Mouse (Mus musculus) ES-E14 (cell line): Measurements from ENCODE around the gene Kat14. TPM values are rescaled to one million over a fixed set of nuclear protein-coding genes. Genes with fewer than 3 reads are reported as not detected.
A peak's percentile ranks its signal among the peaks of the same experiment; 100 is the strongest.

Experiments
- DNase-seq: peaks from one replicate; pipeline ENCODE4 v3.0.0-alpha.2; 2013; ENCODE audit warnings: low read depth, low spot score
- H3K27ac ChIP-seq: 2 replicates; pipeline ENCODE4 v1.5.1; 2012; ENCODE audit warnings: low read depth, mild to moderate bottlenecking, low read length, moderate library complexity, mixed read lengths; ENCODE audit not compliant: poor library complexity, insufficient read depth, severe bottlenecking
- H3K36me3 ChIP-seq: 2 replicates; pipeline ENCODE4 v1.6.1; 2012; ENCODE audit warnings: mild to moderate bottlenecking, low read length, moderate library complexity, mixed read lengths; ENCODE audit not compliant: control insufficient read depth, poor library complexity, insufficient read depth, severe bottlenecking
- H3K4me1 ChIP-seq, 2 experiments: fragments of 150-350 bp in 1 of 2; sonication (generic) in 1 of 2; 2 replicates each; pipeline ENCODE4 v1.6.1; 2012; ENCODE audit warnings: low read length in 2 of 2, mild to moderate bottlenecking in 1 of 2, mixed read lengths in 1 of 2; ENCODE audit not compliant: control insufficient read depth in 2 of 2, insufficient read depth in 2 of 2, poor library complexity in 1 of 2
- H3K4me3 ChIP-seq, 2 experiments: fragments of 150-350 bp in 1 of 2; sonication (generic) in 1 of 2; 2 replicates each; pipeline ENCODE4 v1.5.1; 2012; ENCODE audit warnings: low read length in 2 of 2, low read depth in 1 of 2, mild to moderate bottlenecking in 1 of 2, mixed read lengths in 1 of 2; ENCODE audit not compliant: insufficient read depth in 1 of 2, poor library complexity in 1 of 2, severe bottlenecking in 1 of 2
- H3K9ac ChIP-seq: 2 replicates; pipeline ENCODE4 v1.6.1; 2012; ENCODE audit warnings: low read depth, mild to moderate bottlenecking, low read length, mixed read lengths; ENCODE audit not compliant: poor library complexity, insufficient read depth, severe bottlenecking
- H3K9me3 ChIP-seq: fragments of 150-350 bp; sonication (generic); 2 replicates; pipeline ENCODE4 v1.6.1; 2012; ENCODE audit warnings: low read depth, mild to moderate bottlenecking, low read length; ENCODE audit not compliant: control insufficient read depth, insufficient read depth
- CHD2 ChIP-seq: IDR thresholded peaks from 2 replicates; pipeline ENCODE4 v1.6.1; 2014; ENCODE audit warnings: mild to moderate bottlenecking, low read depth, low read length, inconsistent platforms
- HCFC1 ChIP-seq: IDR thresholded peaks from 2 replicates; pipeline ENCODE4 v1.6.1; 2012; ENCODE audit warnings: low read length, inconsistent platforms, borderline replicate concordance; ENCODE audit not compliant: insufficient read depth
- MAFK ChIP-seq: IDR thresholded peaks from 2 replicates; pipeline ENCODE4 v1.6.1; 2014; ENCODE audit warnings: mild to moderate bottlenecking, low read depth, low read length, inconsistent platforms; ENCODE audit not compliant: insufficient read depth
- ZC3H11A ChIP-seq: IDR thresholded peaks from 2 replicates; pipeline ENCODE4 v1.6.1; 2012; ENCODE audit warnings: low read depth, mild to moderate bottlenecking, inconsistent platforms, low read length, borderline replicate concordance
- ZNF384 ChIP-seq: IDR thresholded peaks from 2 replicates; pipeline ENCODE4 v1.6.1; 2012; ENCODE audit warnings: low read depth, low read length, inconsistent platforms
- in situ Hi-C, 2 experiments: fragments of 600-800 bp; cut with MboI; formaldehyde crosslinking; loops; one replicate each; pipeline ENCODE4 v1.15.1; 2025; ENCODE audit warnings: low sequenced_read_pairs in 2 of 2, inconsistent platforms in 1 of 2; ENCODE audit not compliant: unreplicated experiment in 2 of 2
- total RNA-seq: library from RNA; depleted of rRNA; stranded (reverse); fragments of 300-350 nt; gene quantifications from 2 replicates; pipeline ENCODE4 v1.2.3, GENCODE M21; 2012; rRNA removed

Gene Kat14
- total RNA-seq, result 37.7 and 43.9 TPM in 2 replicates

DNA sequence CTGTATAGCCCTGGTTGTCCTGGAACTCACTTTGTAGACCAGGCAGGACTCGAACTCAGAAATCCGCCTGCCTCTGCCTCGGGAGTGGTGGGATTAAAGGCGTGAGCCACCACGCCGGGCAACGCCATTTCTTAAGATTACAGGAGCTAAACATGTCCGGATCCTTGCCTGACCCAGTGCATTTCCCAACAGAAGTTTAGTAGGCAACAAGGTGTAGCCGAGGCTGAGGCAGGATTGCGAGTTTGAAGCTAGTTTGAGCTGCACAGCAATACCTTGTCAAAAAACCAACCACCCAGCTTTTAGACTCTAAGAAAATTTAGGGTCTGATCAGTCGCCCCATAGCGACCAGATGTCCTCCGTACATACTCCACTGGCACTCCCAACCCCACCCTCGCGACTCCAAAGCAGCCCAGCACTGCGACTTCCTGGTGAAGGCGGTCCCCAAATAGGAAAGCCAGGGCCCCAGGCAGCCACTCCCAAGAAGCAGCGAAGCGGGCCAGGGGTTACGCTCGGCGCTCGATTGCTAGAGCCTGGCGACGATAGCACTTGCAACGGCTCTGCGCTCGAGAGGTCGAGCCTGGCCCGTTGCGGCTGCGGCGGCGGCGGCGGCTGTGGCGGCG, at the start of gene Kat14, which contains the start of gene Pet117:
Gene Kat14, plus strand, starts transcription at position 584 of the 620 bp plus-strand sequence.
Gene Pet117, plus strand, starts transcription at position 597 of the 620 bp plus-strand sequence.
- Histone ChIP-seq H3K9ac (peak within 1 kb of the TSS; percentile 97), H3K27ac (peak within 1 kb of the TSS; percentile 98)

DNA sequence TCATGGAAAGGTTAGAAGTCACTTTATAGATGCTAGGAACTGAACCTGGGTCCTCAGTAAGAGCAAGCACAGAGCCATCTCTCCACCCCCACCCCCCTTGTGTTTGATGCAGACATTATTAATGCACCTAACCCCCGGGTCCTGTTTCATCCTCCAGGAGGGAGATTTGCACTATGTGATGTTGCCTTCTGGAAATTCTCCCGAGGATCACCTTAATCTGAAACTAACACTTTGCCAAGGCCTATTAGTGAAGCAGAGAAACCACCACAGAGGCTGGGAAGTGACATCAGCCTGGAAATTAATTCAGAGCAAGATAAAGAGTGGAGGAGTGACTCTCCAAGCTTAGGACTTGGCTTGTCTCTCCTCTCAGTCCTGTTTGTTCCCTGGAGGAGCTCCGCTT, 44.6 kb upstream of the Kat14 start:
- in situ Hi-C loops, result no loop called here
- no peak for TF ChIP-seq ZNF384
- TF ChIP-seq CHD2, result no peak
- TF ChIP-seq MAFK, result no peak
- no peak for TF ChIP-seq ZC3H11A
- TF ChIP-seq HCFC1, result no peak
- DNase-seq, result no peak

More for the DNA sequence above, at the start of gene Kat14, which contains the start of gene Pet117:
- Histone ChIP-seq H3K4me3 (peak within 1 kb of the TSS; percentile 85 to 98), H3K36me3 (peaks cover 6% of the 10 kb centered on the region), H3K9me3 (no peaks in the 10 kb centered on the region), H3K4me1 (peaks cover 2 to 3% of the 10 kb centered on the region in 2 experiments; a peak in 3 of 4 replicates)
- peak; percentile 88 for DNase-seq
- in situ Hi-C loops, result no loop called here
- TF ChIP-seq ZC3H11A, result no peak
- peak; percentile 7; the same call in 1 of the 2 replicates for TF ChIP-seq ZNF384
- TF ChIP-seq HCFC1, result peak; percentile 78; the same call in 1 of the 2 replicates

DNA sequence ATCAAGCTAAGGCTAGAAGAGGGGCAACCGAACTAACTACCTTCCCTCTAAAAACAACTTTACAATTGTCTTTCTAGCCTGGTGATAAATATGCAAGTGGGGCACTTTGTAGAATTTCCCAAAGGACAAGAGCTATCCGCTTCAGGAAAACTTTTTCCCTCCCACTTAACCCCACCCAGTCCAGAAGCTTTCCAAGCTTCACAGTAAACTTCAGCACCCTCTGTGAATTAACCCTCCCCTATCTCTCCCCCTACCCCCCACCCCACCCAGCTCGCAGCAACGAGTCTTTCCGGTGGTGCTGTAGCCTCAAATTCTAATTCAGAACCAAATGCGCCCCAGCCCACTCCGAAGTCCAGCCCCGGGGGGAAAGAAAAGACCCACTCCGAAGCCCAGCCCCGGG, 39.3 kb upstream of the Kat14 start:
- Histone ChIP-seq H3K36me3 (no peaks in the 10 kb centered on the region), H3K4me3 (peak overlapping the region; percentile 17 to 25; a peak in 1 of 4 replicates), H3K27ac (no peak overlapping the region), H3K9me3 (no peaks in the 10 kb centered on the region; the same call in 1 of the 2 replicates), H3K9ac (no peak overlapping the region), H3K4me1 (peaks cover 4 to 9% of the 10 kb centered on the region in 2 experiments; a peak in 3 of 4 replicates)
- no peak for TF ChIP-seq ZC3H11A
- no peak for TF ChIP-seq HCFC1
- TF ChIP-seq ZNF384, result no peak
- TF ChIP-seq CHD2, result no peak
- no peak for TF ChIP-seq MAFK
- DNase-seq, result no peak
- in situ Hi-C loops, result no loop called here

More for the DNA sequence above, 44.6 kb upstream of the Kat14 start:
- H3K27ac ChIP-seq, result no peak overlapping the region
- no peak overlapping the region for H3K4me3 ChIP-seq
- H3K9me3 ChIP-seq, result no peaks in the 10 kb centered on the region
- H3K4me1 ChIP-seq, result peaks cover 2 to 3% of the 10 kb centered on the region in 2 experiments; a peak in 3 of 4 replicates
- no peaks in the 10 kb centered on the region for H3K36me3 ChIP-seq
- no peak overlapping the region for H3K9ac ChIP-seq

- H3K27ac ChIP-seq, result no peak overlapping the region
- in situ Hi-C loops, result no loop called here
- TF ChIP-seq HCFC1 (no peak), ZNF384 (no peak), MAFK (no peak), CHD2 (no peak), ZC3H11A (no peak)
- H3K36me3 ChIP-seq, result no peaks in the 10 kb centered on the region
- peak overlapping the region; percentile 64 to 79; a peak in 3 of 4 replicates for H3K4me3 ChIP-seq
- no peak for DNase-seq
- H3K4me1 ChIP-seq, result peaks cover 4 to 9% of the 10 kb centered on the region in 2 experiments; a peak in 3 of 4 replicates
- no peaks in the 10 kb centered on the region; the same call in 1 of the 2 replicates for H3K9me3 ChIP-seq
- no peak overlapping the region for H3K9ac ChIP-seq
Observed at GRCm38 (mm10) chr2:144329937-144330336, 38.8 kb upstream of the Kat14 start.
